Mouse (Mus musculus) cerebellum, adult 2 months (tissue): ENCODE measurements at regions not wholly inside any gene's neighbourhood (a gene's known extent, or its start where the extent isn't known, plus 50 kb on each side); places are given as distances from the start of the nearest gene placed in this dataset.

Experiments
- CTCF ChIP-seq: fragments of 200-500 bp; IDR thresholded peaks from 2 replicates; pipeline ENCODE4 v1.5.1; 2011; ENCODE audit warnings: low read depth, mild to moderate bottlenecking, control low read depth, low read length, moderate library complexity, borderline replicate concordance; ENCODE audit not compliant: insufficient read depth
- POLR2A ChIP-seq: fragments of 200-500 bp; IDR thresholded peaks from 2 replicates; pipeline ENCODE4 v1.6.1; 2011; ENCODE audit warnings: low read length, control low read depth, borderline replicate concordance; ENCODE audit not compliant: insufficient read depth

DNA sequence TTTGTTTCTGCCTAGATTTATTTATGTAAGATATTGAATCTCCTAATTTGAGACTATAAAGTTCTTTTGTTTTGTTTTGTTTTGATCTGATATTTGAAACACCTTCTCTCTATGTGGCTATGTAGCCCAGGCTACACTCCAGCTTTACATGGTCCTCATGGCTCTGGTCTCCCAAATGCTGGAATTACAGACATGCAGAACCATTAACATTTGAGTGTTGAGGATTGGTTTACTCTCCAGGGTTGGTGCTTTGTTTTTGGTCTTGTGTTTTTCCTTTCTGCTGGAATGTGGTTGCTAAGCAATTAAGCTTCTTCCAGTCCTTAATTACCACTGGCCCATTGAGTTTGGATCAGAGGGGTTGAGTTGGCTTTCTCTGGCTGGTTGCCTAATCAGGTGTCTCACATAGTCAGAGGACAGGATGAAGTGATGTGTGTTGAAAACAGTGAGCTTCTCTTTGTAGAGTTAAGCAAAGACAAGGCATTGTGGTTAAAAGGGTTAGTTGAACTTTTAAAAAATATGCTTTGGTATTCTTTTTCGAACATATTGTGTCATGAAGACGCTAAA, 252.6 kb upstream of the Gpc5 start:
- TF ChIP-seq POLR2A (no peak), CTCF (no peak)
